Mouse (Mus musculus) small intestine, adult 2 months (tissue): ENCODE measurements around the gene Rfng.

ENCODE experiments used
- CTCF ChIP-seq: fragments of 200-500 bp; IDR thresholded peaks from 2 replicates; pipeline ENCODE4 v1.5.1; 2012; ENCODE audit warnings: low read depth, mild to moderate bottlenecking, control low read depth, inconsistent platforms, low read length, moderate library complexity, mixed read lengths; ENCODE audit not compliant: insufficient replicate concordance, insufficient read length; ENCODE audit errors: extremely low read depth
- POLR2A ChIP-seq: fragments of 200-500 bp; IDR thresholded peaks from 2 replicates; pipeline ENCODE4 v1.6.1; 2012; ENCODE audit warnings: low read depth, mild to moderate bottlenecking, control low read depth, inconsistent platforms, low read length, moderate library complexity

- TF ChIP-seq POLR2A (no peak), CTCF (no peak)
These were observed 41.4 kb upstream of the Rfng start for GRCm38 (mm10) chr11:120825289-120825863.
